Mouse (Mus musculus) bone marrow macrophage, adult 2 months (primary cell): ENCODE data around the gene AC124108.1. TPM values are rescaled to one million over a fixed set of nuclear protein-coding genes. Genes with fewer than 3 reads are reported as not detected.

Experiments used
- H3K27ac ChIP-seq: 2 replicates; pipeline ENCODE4 v1.5.1; 2012; ENCODE audit warnings: low read depth, low read length; ENCODE audit not compliant: insufficient read depth
- H3K4me1 ChIP-seq: 2 replicates; pipeline ENCODE4 v1.6.1; 2012; ENCODE audit warnings: low read length; ENCODE audit not compliant: control insufficient read depth, insufficient read depth
- H3K4me3 ChIP-seq: 2 replicates; pipeline ENCODE4 v1.5.1; 2012; ENCODE audit warnings: mild to moderate bottlenecking, low read length, moderate library complexity; ENCODE audit not compliant: insufficient read depth
- CTCF ChIP-seq: IDR thresholded peaks from 2 replicates; pipeline ENCODE4 v1.5.1; 2012; ENCODE audit warnings: low read depth, mild to moderate bottlenecking, low read length, moderate library complexity
- POLR2A ChIP-seq: IDR thresholded peaks from 2 replicates; pipeline ENCODE4 v1.6.1; 2012; ENCODE audit warnings: mild to moderate bottlenecking, low read depth, low read length, borderline replicate concordance
- polyA plus RNA-seq: library from polyadenylated mRNA; stranded (reverse); fragments of >200 nt; gene quantifications from 2 replicates; pipeline ENCODE4 v1.2.4, GENCODE M21; 2012; ENCODE audit not compliant: missing spikeins, insufficient read depth, insufficient read length

Gene AC124108.1
- not detected in 2 replicates for polyA plus RNA-seq

DNA sequence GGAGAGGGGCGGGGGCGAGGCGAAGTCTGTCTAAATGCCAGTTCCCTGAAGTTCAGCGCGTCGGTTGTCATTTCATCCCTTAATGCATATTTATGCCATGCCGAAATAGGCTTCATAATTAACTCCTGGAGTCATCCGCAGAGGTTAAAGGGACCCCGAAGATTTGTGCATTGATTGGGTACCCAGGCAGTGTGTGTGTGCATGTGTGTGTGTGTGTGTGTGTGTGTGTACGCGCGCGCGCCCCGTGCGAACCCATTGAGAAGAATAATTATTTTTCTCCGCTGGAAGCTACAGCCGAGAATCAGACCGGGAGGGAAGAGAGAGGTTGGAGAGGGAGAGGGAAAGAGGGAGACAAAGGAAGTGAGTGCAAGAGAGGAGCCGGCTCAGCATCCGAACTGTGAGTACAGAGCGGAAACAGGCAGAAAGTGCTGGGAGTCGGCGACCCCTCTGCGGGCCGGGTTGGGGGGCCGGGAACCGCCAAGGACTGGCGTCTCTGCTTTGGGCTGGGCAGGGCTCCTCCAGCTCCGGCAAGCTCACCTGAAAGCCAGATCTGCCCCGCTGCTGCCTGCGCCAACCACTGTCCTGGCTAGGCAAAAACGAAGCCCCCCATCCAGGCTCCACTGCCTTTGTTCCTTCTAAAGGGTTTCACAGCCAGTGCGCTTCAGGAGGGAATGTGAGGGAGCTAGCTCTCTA, at the start of gene AC124108.1, which contains the start of gene Lemd1:
Gene AC124108.1 (plus strand): TSS at position 365 of the 693 bp plus-strand sequence.
Gene Lemd1 (plus strand): TSS at position 339 of the 693 bp plus-strand sequence.
- Histone ChIP-seq H3K4me3 (peak within 1 kb of the TSS; percentile 52), H3K4me1 (peaks cover 9% of the 10 kb centered on the region), H3K27ac (no peak within 1 kb of the TSS)
- no peak for TF ChIP-seq CTCF
- TF ChIP-seq POLR2A = no peak

GRCm38 (mm10) chr1:132141753-132142152, 49.5 kb upstream of the AC124108.1 start:
- no peak overlapping the region for H3K4me3 ChIP-seq
- no peak overlapping the region for H3K27ac ChIP-seq
- peaks cover 36% of the 10 kb centered on the region for H3K4me1 ChIP-seq
- TF ChIP-seq POLR2A (no peak), CTCF (no peak)

- TF ChIP-seq POLR2A (no peak), CTCF (no peak)
- Histone ChIP-seq H3K27ac (peak overlapping the region; percentile 48; the same call in 1 of the 2 replicates), H3K4me1 (peaks cover 44% of the 10 kb centered on the region), H3K4me3 (no peak overlapping the region)
Observed at GRCm38 (mm10) chr1:132143079-132143478, 48.2 kb upstream of the AC124108.1 start.

DNA sequence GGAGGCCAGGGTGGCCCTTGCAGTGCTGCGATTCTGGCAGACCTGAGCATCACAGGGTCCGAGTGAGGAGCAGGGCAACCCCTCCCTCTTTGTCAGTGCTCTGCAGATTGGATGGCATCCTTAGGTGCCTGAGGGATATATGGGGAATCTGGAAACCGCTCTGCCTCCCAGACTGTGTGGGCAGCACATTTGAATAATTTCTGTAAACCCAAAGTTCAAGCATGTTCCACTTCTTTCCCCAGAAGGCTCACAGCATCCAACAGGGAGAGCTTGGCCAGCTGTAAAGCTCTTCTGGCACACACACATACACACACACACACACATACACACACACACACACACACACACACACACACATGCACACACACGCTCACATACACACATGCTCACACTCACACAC, 47.5 kb upstream of the AC124108.1 start:
- no peak for TF ChIP-seq CTCF
- no peak overlapping the region for H3K4me3 ChIP-seq
- peaks cover 44% of the 10 kb centered on the region for H3K4me1 ChIP-seq
- no peak overlapping the region for H3K27ac ChIP-seq

DNA sequence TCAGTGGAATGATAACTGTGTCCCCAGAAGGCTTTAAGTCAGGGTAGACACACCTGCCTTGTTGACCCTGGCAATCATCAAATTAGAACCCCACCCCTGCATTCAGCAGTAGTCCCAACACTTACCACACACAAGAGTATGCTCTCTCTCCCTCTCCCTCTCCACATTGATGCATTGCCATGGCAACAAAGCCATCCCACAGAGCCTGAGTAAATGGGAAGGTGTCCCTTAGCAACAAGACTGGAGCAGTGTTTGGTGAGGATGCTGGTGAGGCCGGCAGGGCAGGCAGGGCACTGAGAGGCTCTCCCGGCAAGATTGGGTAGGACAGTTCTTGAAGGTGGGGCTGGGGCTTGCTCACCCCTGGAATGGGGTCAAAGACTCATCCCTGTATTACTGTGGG, 47.0 kb upstream of the AC124108.1 start:
- TF ChIP-seq POLR2A (no peak), CTCF (no peak)
- Histone ChIP-seq H3K4me1 (peaks cover 45% of the 10 kb centered on the region), H3K27ac (no peak overlapping the region), H3K4me3 (no peak overlapping the region)

GRCm38 (mm10) chr1:132144837-132145236, 46.4 kb upstream of the AC124108.1 start:
- TF ChIP-seq CTCF = no peak
- TF ChIP-seq POLR2A = no peak
- peaks cover 49% of the 10 kb centered on the region for H3K4me1 ChIP-seq
- no peak overlapping the region for H3K4me3 ChIP-seq
- H3K27ac ChIP-seq = no peak overlapping the region

DNA sequence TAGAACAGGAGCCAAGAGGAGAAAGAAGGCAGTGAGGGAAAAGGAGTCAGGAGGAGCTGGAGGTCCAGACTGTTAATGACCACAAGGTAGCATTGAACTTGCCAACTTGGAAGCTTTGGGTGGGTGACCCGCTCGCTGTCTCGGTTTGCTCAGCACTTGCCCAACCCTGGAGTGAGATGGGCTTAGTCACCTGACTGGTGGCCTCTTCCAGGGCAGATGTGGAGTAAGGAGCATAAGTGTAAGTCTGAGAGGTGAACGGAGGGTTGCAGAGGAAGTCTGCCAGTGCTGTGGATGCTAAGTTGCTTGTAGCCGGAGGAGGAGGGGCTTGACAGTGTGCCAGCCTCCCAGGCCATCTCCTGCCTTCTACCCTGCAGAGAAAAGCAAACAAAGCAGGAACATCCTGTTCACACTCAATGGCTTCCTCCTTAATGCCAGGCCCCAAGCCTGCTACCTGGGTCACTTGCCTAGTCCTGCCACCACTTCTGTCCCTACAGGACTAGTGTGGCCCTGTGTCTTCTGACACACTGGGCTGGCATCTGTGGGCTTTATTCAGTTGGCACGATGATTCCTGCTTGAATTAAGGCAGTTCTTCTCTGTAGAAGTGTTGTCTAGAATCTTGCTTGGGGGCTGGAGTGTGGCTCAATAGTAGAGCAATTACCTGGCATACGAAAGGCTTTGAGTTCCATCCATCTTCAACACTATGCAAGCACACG, 45.1 kb upstream of the AC124108.1 start:
- Histone ChIP-seq H3K27ac (peak overlapping the region; percentile 63), H3K4me1 (peaks cover 59% of the 10 kb centered on the region), H3K4me3 (no peak overlapping the region)
- TF ChIP-seq CTCF (no peak), POLR2A (no peak)

GRCm38 (mm10) chr1:132149410-132149809, 41.8 kb upstream of the AC124108.1 start:
- H3K4me3 ChIP-seq = no peak overlapping the region
- TF ChIP-seq CTCF (no peak), POLR2A (no peak)
- peaks cover 51% of the 10 kb centered on the region for H3K4me1 ChIP-seq
- peak overlapping the region; percentile 51; the same call in 1 of the 2 replicates for H3K27ac ChIP-seq

DNA sequence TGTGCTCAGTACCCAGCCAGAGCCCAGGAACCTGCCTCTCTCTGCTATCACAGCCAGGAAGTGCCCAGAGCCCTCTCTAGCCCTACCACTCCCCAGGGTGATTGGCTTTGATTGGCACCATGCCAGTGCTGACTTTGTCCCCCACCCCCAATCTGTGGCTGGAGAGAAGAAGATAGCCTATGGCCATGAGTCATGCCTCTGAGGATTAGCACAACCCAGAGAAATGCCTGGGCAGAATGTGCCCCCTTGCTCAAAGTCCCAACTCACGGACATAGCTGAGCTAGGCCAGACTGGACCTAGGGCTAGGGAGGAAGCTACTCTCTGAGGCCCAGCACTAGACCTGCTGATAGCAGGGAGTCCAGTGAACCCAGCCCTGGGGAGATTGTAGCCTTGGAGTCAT, 41.1 kb upstream of the AC124108.1 start:
- Histone ChIP-seq H3K4me3 (no peak overlapping the region), H3K4me1 (peaks cover 49% of the 10 kb centered on the region), H3K27ac (peak overlapping the region; percentile 51)
- no peak for TF ChIP-seq CTCF
- no peak for TF ChIP-seq POLR2A

DNA sequence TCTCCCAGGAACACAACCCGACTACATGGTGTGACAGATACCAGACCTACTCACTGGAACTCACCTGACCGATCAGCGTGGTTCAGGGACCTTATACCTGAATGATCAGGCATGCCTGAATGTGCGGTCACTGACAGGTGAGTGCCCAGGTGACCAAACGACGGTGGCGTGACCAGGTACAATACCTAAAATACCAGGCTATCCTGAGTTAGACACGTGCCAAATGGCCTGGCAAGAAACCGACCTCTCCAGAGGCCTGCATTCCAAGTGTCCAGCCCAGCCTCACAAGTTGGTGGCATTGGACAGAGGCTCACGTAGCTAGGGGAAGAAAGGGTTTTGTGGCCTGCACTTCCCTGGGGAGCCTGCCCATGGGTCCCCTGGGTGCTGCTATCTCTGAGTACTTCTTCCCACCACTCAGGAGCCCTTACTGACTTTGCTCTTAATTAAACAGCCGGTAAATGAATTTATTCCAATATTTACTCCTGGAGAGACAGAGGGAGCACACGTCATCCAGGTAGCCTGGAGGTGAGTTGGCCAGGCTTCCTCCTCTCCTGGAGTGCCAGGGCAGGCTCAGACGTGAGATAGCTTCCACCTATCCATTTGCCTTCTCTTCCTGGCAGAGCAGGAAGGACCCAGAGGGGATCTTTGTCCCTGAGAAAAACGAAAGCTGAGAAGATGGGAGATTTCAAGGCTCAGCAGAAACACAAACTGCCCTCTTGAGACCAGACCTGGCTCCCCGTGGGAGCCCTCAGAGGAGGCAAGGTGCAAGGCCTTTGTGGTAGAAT, 40.2 kb upstream of the AC124108.1 start:
- Histone ChIP-seq H3K4me1 (peaks cover 45% of the 10 kb centered on the region), H3K4me3 (no peak overlapping the region), H3K27ac (no peak overlapping the region)
- 0 out of 2 replicates have a peak, but pooled peaks have one; percentile 10 for TF ChIP-seq CTCF
- no peak for TF ChIP-seq POLR2A
